Mouse (Mus musculus) embryonic facial prominence, embryonic 11.5 days (tissue): Measurements from ENCODE around the gene Tcf3. TPM values are rescaled to one million over a fixed set of nuclear protein-coding genes. Genes with fewer than 3 reads are reported as not detected.
A peak's percentile ranks its signal among the peaks of the same experiment; 100 is the strongest.

Source experiments
- ATAC-seq: fragments of 200-750 bp; cut with Nextera tagmentation; replicated peaks from 2 replicates; pipeline ENCODE4 v1.8.0; 2017; ENCODE audit warnings: low read depth; ENCODE audit not compliant: insufficient number of reproducible peaks, low FRiP score, low TSS enrichment
- DNase-seq: peaks from one replicate; pipeline ENCODE4 v3.0.0-alpha.2; 2015; ENCODE audit warnings: low spot score
- H3K27ac ChIP-seq: fragments of 300-500 bp; sonication (generic); replicated peaks from 2 replicates; pipeline ENCODE4 v1.5.1; 2014; ENCODE audit warnings: mild to moderate bottlenecking, low read depth, low read length, control low read depth
- H3K27me3 ChIP-seq: fragments of 300-500 bp; sonication (generic); 2 replicates; pipeline ENCODE4 v1.6.1; 2014; ENCODE audit warnings: mild to moderate bottlenecking, low read length, moderate library complexity, mixed read lengths; ENCODE audit not compliant: control insufficient read depth, insufficient read depth
- H3K36me3 ChIP-seq: fragments of 300-500 bp; sonication (generic); replicated peaks from 2 replicates; pipeline ENCODE4 v1.6.1; 2014; ENCODE audit warnings: low read depth, mild to moderate bottlenecking, low read length, moderate library complexity, mixed read lengths; ENCODE audit not compliant: control insufficient read depth, insufficient read depth
- H3K4me1 ChIP-seq: fragments of 300-500 bp; sonication (generic); 2 replicates; pipeline ENCODE4 v1.6.1; 2014; ENCODE audit warnings: low read length, mixed read lengths; ENCODE audit not compliant: control insufficient read depth, insufficient read depth
- H3K4me2 ChIP-seq: fragments of 300-500 bp; sonication (generic); 2 replicates; pipeline ENCODE4 v1.6.1; 2014; ENCODE audit warnings: low read depth, mild to moderate bottlenecking, control low read depth, low read length, moderate library complexity
- H3K4me3 ChIP-seq: fragments of 300-500 bp; sonication (generic); 2 replicates; pipeline ENCODE4 v1.5.1; 2014; ENCODE audit warnings: low read depth, low read length, control low read depth
- H3K9ac ChIP-seq: fragments of 300-500 bp; sonication (generic); replicated peaks from 2 replicates; pipeline ENCODE4 v1.6.1; 2014; ENCODE audit warnings: mild to moderate bottlenecking, control low read depth, low read length
- H3K9me3 ChIP-seq: fragments of 300-500 bp; sonication (generic); replicated peaks from 2 replicates; pipeline ENCODE4 v1.6.1; 2016; ENCODE audit warnings: mild to moderate bottlenecking, low read length, inconsistent platforms, mixed read lengths; ENCODE audit not compliant: control insufficient read depth
- WGBS: fragments of 180-500 bp; shearing (Covaris S2); extraction: QIAGEN DNeasy Blood & Tissue Kit; methylation state at CpG from one replicate; pipeline ENCODE4 v1.1.7; 2014; 5-methylcytosine and 5-hydroxymethylcytosine counted together
- polyA plus RNA-seq: library from polyadenylated mRNA; unstranded; fragments of >200 nt; fragmentation: Nextera tagmentation; extraction: Ambion mirVana; gene quantifications from 2 replicates; pipeline ENCODE4 v1.2.1, GENCODE M21; 2014

The Tcf3 gene
- polyA plus RNA-seq, 1 experiment from 2014 or later = 174 TPM

DNA sequence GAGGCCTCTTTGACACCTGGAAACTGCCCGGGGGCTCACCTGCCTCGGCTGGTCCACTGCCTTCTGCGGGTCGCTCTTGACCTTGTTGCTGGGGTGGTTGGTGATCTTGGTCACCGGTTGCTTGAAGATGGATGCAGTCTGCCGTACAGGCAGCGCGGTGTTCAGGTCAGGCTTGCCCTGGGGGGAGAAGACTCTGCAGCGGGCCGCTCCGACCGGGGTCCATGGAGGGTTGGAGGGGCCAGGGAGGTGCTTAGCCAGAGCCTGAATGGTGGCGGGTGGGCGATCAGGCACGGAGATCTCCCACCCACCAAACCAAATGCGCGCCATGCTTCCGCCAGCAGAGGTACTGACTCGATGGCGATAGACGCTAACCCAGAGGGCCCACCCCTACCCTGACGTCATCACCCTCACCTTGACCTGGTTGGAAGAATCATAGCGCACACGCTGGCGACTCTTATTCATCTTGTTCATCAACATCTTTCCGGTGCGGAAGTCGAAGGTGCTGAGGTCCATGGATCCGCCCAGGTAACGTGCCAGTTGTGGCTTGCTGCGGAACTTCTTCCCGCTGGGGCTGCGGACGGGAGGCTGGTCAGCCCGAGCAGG lies 38.3 kb downstream of the Tcf3 start:
- Histone ChIP-seq H3K4me1 (no peaks in the 10 kb centered on the region; the same call in 1 of the 2 replicates), H3K36me3 (peaks cover 30% of the 10 kb centered on the region), H3K4me3 (no peak overlapping the region), H3K27ac (no peak overlapping the region), H3K9me3 (no peaks in the 10 kb centered on the region), H3K4me2 (no peak overlapping the region), H3K27me3 (no peaks in the 10 kb centered on the region), H3K9ac (no peak overlapping the region)
- ATAC-seq (no peak), DNase-seq (no peak)
- 93% methylated on average over 35 of the region's 35 CpGs for WGBS

DNA sequence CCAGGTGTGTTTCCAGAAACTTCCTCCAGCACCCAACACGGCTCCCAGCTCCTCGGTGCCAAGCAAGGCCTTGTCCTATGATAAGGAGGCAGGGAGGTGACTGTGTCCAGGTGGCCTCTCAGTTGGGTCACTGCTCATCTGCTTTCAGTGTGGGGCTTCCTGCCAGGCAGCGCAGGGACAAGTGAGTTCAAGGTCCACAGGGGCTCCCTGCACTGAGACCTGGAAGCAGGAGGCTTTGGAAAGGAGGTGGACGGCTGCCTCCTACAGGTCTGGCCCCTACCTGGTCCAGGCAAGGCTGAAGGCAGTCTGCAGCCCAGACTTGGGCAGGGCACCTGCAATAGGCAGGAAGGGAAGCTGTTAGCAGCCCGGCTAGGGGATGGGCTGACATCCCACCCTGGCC lies 40.8 kb downstream of the Tcf3 start:
- H3K9ac ChIP-seq = no peak overlapping the region
- no peaks in the 10 kb centered on the region for H3K27me3 ChIP-seq
- no peak for ATAC-seq
- H3K9me3 ChIP-seq = no peaks in the 10 kb centered on the region
- no peak overlapping the region for H3K4me2 ChIP-seq
- H3K27ac ChIP-seq = no peak overlapping the region
- no peak overlapping the region for H3K4me3 ChIP-seq
- H3K36me3 ChIP-seq = peaks cover 31% of the 10 kb centered on the region
- 87% methylated on average over 5 of the region's 5 CpGs for WGBS
- peaks cover 7% of the 10 kb centered on the region for H3K4me1 ChIP-seq
- no peak for DNase-seq

DNA sequence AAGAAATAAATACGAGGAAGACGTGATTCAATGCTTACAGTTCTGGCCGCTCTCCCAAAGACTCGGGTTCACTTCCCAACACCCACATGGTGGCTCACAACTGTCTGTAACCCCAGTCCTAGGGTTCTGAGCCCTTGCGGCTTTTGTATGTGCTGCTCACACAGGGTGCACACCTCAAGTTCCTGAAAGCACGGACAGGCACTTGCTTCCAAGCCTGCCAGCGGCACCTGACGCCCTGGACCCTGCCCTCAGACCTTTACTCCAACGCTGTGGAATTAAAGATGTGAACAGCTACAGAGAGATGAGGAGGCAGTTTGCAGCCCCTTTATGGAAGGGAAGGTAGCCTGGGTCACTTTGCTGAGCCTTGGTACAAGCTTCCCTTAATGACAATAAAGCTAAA lies 42.8 kb downstream of the Tcf3 start:
- H3K9me3 ChIP-seq = no peaks in the 10 kb centered on the region
- peaks cover 31% of the 10 kb centered on the region for H3K36me3 ChIP-seq
- ATAC-seq = no peak
- H3K27ac ChIP-seq = no peak overlapping the region
- no peak overlapping the region for H3K4me3 ChIP-seq
- H3K4me2 ChIP-seq = no peak overlapping the region
- no peaks in the 10 kb centered on the region for H3K27me3 ChIP-seq
- WGBS = 90% methylated on average over 9 of the region's 9 CpGs
- no peak for DNase-seq
- peaks cover 7% of the 10 kb centered on the region for H3K4me1 ChIP-seq
- H3K9ac ChIP-seq = no peak overlapping the region

DNA sequence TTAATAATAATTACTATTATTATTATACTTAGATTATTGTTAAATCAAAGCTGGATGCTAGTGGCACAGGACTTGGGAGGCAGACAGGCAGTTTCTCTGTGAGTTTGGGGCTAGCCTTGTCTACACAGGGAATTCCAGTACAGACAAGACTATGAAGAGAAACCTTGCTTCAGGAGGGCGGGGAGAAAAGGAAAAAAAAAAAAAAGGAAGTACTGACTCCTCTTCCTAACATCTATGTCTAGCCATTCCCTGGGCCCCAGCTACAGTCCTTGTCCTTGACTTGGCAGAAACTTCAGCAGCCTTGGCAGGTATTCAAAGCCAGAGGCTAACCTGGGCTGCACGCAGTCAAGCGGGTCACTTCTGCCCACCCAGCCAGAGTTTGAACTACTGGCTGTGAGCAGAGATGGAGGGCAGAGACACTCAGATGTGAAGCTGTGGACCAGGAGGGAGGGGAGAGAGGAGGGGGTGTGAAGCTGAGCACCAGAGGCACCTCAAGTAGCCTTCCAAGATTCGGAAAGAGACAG lies 44.2 kb downstream of the Tcf3 start:
- Histone ChIP-seq H3K4me3 (no peak overlapping the region), H3K27ac (no peak overlapping the region), H3K9ac (no peak overlapping the region), H3K4me1 (peaks cover 14% of the 10 kb centered on the region), H3K36me3 (peaks cover 30% of the 10 kb centered on the region), H3K4me2 (no peak overlapping the region), H3K27me3 (no peaks in the 10 kb centered on the region), H3K9me3 (no peaks in the 10 kb centered on the region)
- DNase-seq (no peak), ATAC-seq (no peak)
- WGBS = 80% methylated on average over 4 of the region's 4 CpGs

DNA sequence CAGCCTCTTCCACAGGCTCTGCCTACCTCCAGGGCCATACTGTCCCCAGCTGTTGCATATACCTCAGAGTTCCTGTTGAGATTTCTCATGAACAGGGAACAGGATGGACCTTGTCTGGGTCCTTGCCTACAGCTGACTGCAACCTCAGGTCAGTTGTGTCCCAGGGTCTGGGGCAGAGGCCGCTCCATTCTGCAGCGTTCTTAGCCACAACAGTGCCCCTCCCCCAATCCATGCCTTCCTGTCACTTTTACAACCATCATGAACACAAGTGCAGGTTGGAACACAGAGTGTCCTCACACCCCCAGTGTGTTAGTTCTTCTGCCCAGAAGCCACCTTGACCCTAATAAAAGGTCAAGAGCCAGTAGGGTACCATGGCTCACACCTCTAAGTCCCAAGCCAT lies 44.7 kb downstream of the Tcf3 start:
- Histone ChIP-seq H3K9me3 (no peaks in the 10 kb centered on the region), H3K4me1 (peaks cover 18% of the 10 kb centered on the region), H3K27ac (no peak overlapping the region), H3K27me3 (no peaks in the 10 kb centered on the region), H3K9ac (peak overlapping the region; percentile 97; the same call in 1 of the 2 replicates), H3K4me3 (no peak overlapping the region; the same call in 1 of the 2 replicates), H3K36me3 (peaks cover 25% of the 10 kb centered on the region), H3K4me2 (no peak overlapping the region)
- DNase-seq (no peak), ATAC-seq (no peak)
- 34% methylated on average over 2 of the region's 2 CpGs for WGBS

DNA sequence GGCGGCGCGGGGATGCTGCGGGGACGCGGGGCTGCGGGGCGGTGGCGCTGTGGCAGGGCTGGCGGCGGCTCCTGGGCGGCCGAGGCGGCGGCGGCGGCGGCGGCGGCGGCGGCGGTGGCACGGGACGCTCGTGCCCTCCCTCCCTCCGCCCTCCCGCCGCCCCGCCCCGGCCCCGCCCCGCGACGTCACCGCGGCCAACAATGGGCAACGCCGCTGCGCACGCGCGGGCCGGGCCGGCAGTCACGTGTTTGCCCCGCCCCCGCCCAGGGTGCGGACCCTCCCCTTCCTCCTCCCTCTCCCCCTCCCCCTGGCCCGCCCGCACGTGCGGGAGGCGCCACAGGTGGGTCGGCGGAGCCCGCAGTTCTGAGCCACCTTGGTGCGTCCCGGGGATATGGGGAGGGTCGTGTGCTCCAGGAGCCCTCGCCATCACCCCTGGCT lies 45.9 kb downstream of the Tcf3 start, which contains the start of gene Mex3d:
TSS of gene Mex3d (minus strand) at position 138 of the 438 bp plus-strand sequence.
- DNase-seq (peak; percentile 91), ATAC-seq (peak; percentile 29; the same call in 1 of the 2 replicates)
- no peaks in the 10 kb centered on the region for H3K27me3 ChIP-seq
- H3K4me2 ChIP-seq = peak within 1 kb of the TSS; percentile 93
- H3K9ac ChIP-seq = peak within 1 kb of the TSS; percentile 97
- WGBS = 0% methylated on average over 24 of the region's 61 CpGs
- peaks cover 17% of the 10 kb centered on the region for H3K36me3 ChIP-seq
- peak within 1 kb of the TSS; percentile 99 for H3K4me3 ChIP-seq
- H3K4me1 ChIP-seq = peaks cover 18% of the 10 kb centered on the region
- H3K27ac ChIP-seq = peak within 1 kb of the TSS; percentile 78
- H3K9me3 ChIP-seq = no peaks in the 10 kb centered on the region

DNA sequence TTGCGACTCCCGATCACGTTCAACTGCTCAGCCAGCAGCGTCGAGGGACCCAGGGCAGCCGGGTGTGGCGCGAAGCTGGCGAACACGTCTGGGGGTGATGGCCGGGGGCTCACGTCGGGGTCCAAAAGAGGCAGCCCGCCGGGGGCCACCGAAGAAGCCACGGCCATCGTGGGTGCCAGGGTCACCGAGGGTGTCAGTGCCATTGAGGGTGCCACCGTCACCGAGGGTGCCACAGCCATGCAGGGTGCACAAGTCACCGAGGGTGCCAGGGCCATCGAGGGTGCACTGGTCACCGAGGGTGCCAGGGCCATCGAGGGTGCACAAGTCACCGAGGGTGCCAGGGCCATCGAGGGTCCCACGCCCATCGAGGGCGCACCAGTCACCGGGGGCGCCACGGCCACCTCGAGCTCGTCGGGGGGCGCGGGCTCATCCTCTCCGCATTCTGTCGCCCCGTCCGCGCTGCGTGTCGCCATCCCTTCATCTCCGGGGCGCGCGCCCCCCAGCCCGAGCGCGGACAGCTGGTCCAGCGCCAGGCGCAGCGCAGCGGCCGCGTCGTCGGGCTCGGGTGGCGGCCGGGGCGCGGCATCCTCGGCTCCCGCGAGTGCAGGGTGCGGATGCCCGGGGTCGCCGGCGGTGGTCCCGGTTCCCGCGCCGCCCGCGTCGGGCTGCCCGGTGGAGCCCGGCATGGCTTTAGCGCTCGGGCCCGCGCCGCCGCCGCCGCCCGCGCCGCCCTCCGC lies 46.5 kb downstream of the Tcf3 start:
- Histone ChIP-seq H3K27me3 (no peaks in the 10 kb centered on the region), H3K4me2 (peak overlapping the region; percentile 93), H3K27ac (peak overlapping the region; percentile 78), H3K9ac (peak overlapping the region; percentile 97), H3K4me3 (peak overlapping the region; percentile 99), H3K9me3 (no peaks in the 10 kb centered on the region), H3K36me3 (peaks cover 11% of the 10 kb centered on the region), H3K4me1 (peaks cover 18% of the 10 kb centered on the region)
- DNase-seq (peak; percentile 26), ATAC-seq (no peak)
- 0% methylated on average over 66 of the region's 94 CpGs for WGBS
